Mouse (Mus musculus) midbrain, embryonic 15.5 days (tissue): ENCODE results near the gene Cd300ld2. TPM values are rescaled to one million over a fixed set of nuclear protein-coding genes. Genes with fewer than 3 reads are reported as not detected.
"Not testable (repeated sequence)": the region's sequence is repeated elsewhere in the genome, so short reads cannot be mapped to it uniquely, and the experiment has no call there.

Experiments
- ATAC-seq: fragments of 200-750 bp; cut with Nextera tagmentation; replicated peaks from 2 replicates; pipeline ENCODE4 v1.8.0; 2017; ENCODE audit warnings: moderate TSS enrichment
- H3K27ac ChIP-seq: fragments of 300-500 bp; sonication (generic); 2 replicates; pipeline ENCODE4 v1.5.1; 2015; ENCODE audit warnings: mild to moderate bottlenecking, inconsistent platforms
- H3K27me3 ChIP-seq: fragments of 300-500 bp; sonication (generic); replicated peaks from 2 replicates; pipeline ENCODE4 v1.6.1; 2015; ENCODE audit warnings: inconsistent platforms
- H3K36me3 ChIP-seq: fragments of 300-500 bp; sonication (generic); replicated peaks from 2 replicates; pipeline ENCODE4 v1.6.1; 2015; ENCODE audit warnings: inconsistent platforms
- H3K4me1 ChIP-seq: fragments of 300-500 bp; sonication (generic); 2 replicates; pipeline ENCODE4 v1.6.1; 2015; ENCODE audit warnings: inconsistent platforms
- H3K4me2 ChIP-seq: fragments of 300-500 bp; sonication (generic); 2 replicates; pipeline ENCODE4 v1.6.1; 2015; ENCODE audit warnings: inconsistent platforms, mild to moderate bottlenecking, moderate library complexity
- H3K4me3 ChIP-seq: fragments of 300-500 bp; sonication (generic); 2 replicates; pipeline ENCODE4 v1.5.1; 2015; ENCODE audit warnings: mild to moderate bottlenecking, inconsistent platforms
- H3K9ac ChIP-seq: fragments of 300-500 bp; sonication (generic); 2 replicates; pipeline ENCODE4 v1.6.1; 2015; ENCODE audit warnings: mild to moderate bottlenecking, inconsistent platforms
- H3K9me3 ChIP-seq: fragments of 300-500 bp; sonication (generic); 2 replicates; pipeline ENCODE4 v1.6.1; 2016; ENCODE audit warnings: inconsistent platforms
- WGBS: fragments of 180-500 bp; shearing (Covaris S2); methylation state at CpG from one replicate; pipeline ENCODE4 v1.1.7; 2015; ENCODE audit warnings: mixed read lengths; 5-methylcytosine and 5-hydroxymethylcytosine counted together
- polyA plus RNA-seq: library from polyadenylated mRNA; unstranded; fragments of >200 nt; fragmentation: Nextera tagmentation; extraction: Ambion mirVana; gene quantifications from 2 replicates; pipeline ENCODE4 v1.2.1, GENCODE M21; 2015

Cd300ld2 gene
- polyA plus RNA-seq = 0.36 TPM in 1 of 2 replicates, not detected in the other

GRCm38 (mm10) chr11:115016093-115016492 lies at the start of gene Cd300ld2:
Gene Cd300ld2, minus strand, starts transcription at chr11:115016193.
- H3K4me3 ChIP-seq, H3K4me2 ChIP-seq, H3K27me3 ChIP-seq, H3K4me1 ChIP-seq, H3K36me3 ChIP-seq, H3K27ac ChIP-seq, H3K9ac ChIP-seq, ATAC-seq, H3K9me3 ChIP-seq: not testable (repeated sequence)
- WGBS = no CpG with 5 or more reads among the region's 7 CpGs

GRCm38 (mm10) chr11:115062077-115062476 lies 46.1 kb upstream of the Cd300ld2 start, which contains the start of gene Cd300e:
Gene Cd300e, minus strand, starts transcription at chr11:115062177.
- ATAC-seq = no peak
- 27% methylated on average over 5 of the region's 5 CpGs for WGBS
- no peak within 1 kb of the TSS for H3K9ac ChIP-seq
- no peak within 1 kb of the TSS for H3K4me3 ChIP-seq
- no peak within 1 kb of the TSS for H3K27ac ChIP-seq
- no peaks in the 10 kb centered on the region for H3K4me1 ChIP-seq
- H3K4me2 ChIP-seq = no peak within 1 kb of the TSS
- no peaks in the 10 kb centered on the region for H3K27me3 ChIP-seq
- H3K36me3 ChIP-seq = no peaks in the 10 kb centered on the region
- H3K9me3 ChIP-seq = no peaks in the 10 kb centered on the region

- Histone ChIP-seq H3K4me3 (no peak overlapping the region), H3K4me1 (no peaks in the 10 kb centered on the region), H3K9ac (no peak overlapping the region), H3K36me3 (no peaks in the 10 kb centered on the region), H3K4me2 (no peak overlapping the region), H3K27ac (no peak overlapping the region), H3K27me3 (no peaks in the 10 kb centered on the region), H3K9me3 (no peaks in the 10 kb centered on the region)
- ATAC-seq = no peak
- WGBS = 87% methylated on average over 2 of the region's 2 CpGs
Measured at GRCm38 (mm10) chr11:115059797-115060196, 43.8 kb upstream of the Cd300ld2 start.

GRCm38 (mm10) chr11:115058701-115059100 lies 42.7 kb upstream of the Cd300ld2 start:
- 81% methylated on average over 4 of the region's 4 CpGs for WGBS
- H3K27ac ChIP-seq = no peak overlapping the region

GRCm38 (mm10) chr11:115054537-115054936 lies 38.5 kb upstream of the Cd300ld2 start:
- Histone ChIP-seq H3K27ac (no peak overlapping the region), H3K9ac (no peak overlapping the region), H3K4me3 (no peak overlapping the region), H3K9me3 (no peaks in the 10 kb centered on the region), H3K4me1 (no peaks in the 10 kb centered on the region), H3K4me2 (no peak overlapping the region), H3K27me3 (0 out of 2 replicates have a peak, but pooled peaks cover 8% of the 10 kb centered on the region), H3K36me3 (no peaks in the 10 kb centered on the region)
- no peak for ATAC-seq

More at GRCm38 (mm10) chr11:115058701-115059100, 42.7 kb upstream of the Cd300ld2 start:
- no peaks in the 10 kb centered on the region for H3K9me3 ChIP-seq
- no peak overlapping the region for H3K4me3 ChIP-seq
- no peaks in the 10 kb centered on the region for H3K27me3 ChIP-seq
- no peak overlapping the region for H3K9ac ChIP-seq
- H3K36me3 ChIP-seq = no peaks in the 10 kb centered on the region
- ATAC-seq = no peak
- no peaks in the 10 kb centered on the region for H3K4me1 ChIP-seq
- H3K4me2 ChIP-seq = no peak overlapping the region

GRCm38 (mm10) chr11:115052991-115053390 lies 37.0 kb upstream of the Cd300ld2 start:
- 0 out of 2 replicates have a peak, but pooled peaks cover 8% of the 10 kb centered on the region for H3K27me3 ChIP-seq

GRCm38 (mm10) chr11:115052206-115052605 lies 36.2 kb upstream of the Cd300ld2 start:
- 6% methylated on average over 9 of the region's 9 CpGs for WGBS
- H3K4me3 ChIP-seq = no peak overlapping the region
- ATAC-seq = no peak

More at GRCm38 (mm10) chr11:115052991-115053390, 37.0 kb upstream of the Cd300ld2 start:
- no peak overlapping the region for H3K4me2 ChIP-seq
- no peaks in the 10 kb centered on the region for H3K9me3 ChIP-seq
- H3K27ac ChIP-seq = no peak overlapping the region
- 79% methylated on average over 1 of the region's 1 CpGs for WGBS
- no peak overlapping the region for H3K4me3 ChIP-seq
- ATAC-seq = no peak
- no peaks in the 10 kb centered on the region for H3K4me1 ChIP-seq
- no peaks in the 10 kb centered on the region for H3K36me3 ChIP-seq
- H3K9ac ChIP-seq = no peak overlapping the region

GRCm38 (mm10) chr11:115049282-115049895 lies 33.4 kb upstream of the Cd300ld2 start:
- Histone ChIP-seq H3K9me3 (no peaks in the 10 kb centered on the region), H3K9ac (no peak overlapping the region), H3K4me1 (no peaks in the 10 kb centered on the region), H3K36me3 (no peaks in the 10 kb centered on the region), H3K27ac (no peak overlapping the region), H3K4me2 (no peak overlapping the region), H3K4me3 (no peak overlapping the region), H3K27me3 (0 out of 2 replicates have a peak, but pooled peaks cover 8% of the 10 kb centered on the region)
- WGBS = 48% methylated on average over 3 of the region's 3 CpGs
- ATAC-seq = no peak

More at GRCm38 (mm10) chr11:115052206-115052605, 36.2 kb upstream of the Cd300ld2 start:
- Histone ChIP-seq H3K36me3 (no peaks in the 10 kb centered on the region), H3K27ac (no peak overlapping the region), H3K4me1 (no peaks in the 10 kb centered on the region), H3K9ac (no peak overlapping the region), H3K9me3 (no peaks in the 10 kb centered on the region), H3K27me3 (0 out of 2 replicates have a peak, but pooled peaks cover 8% of the 10 kb centered on the region), H3K4me2 (no peak overlapping the region)

GRCm38 (mm10) chr11:115048259-115048658 lies 32.3 kb upstream of the Cd300ld2 start, which contains the start of gene Cd300ld3:
Gene Cd300ld3, minus strand, starts transcription at chr11:115048409.
- Histone ChIP-seq H3K27ac (no peak within 1 kb of the TSS), H3K4me3 (no peak within 1 kb of the TSS), H3K9ac (no peak within 1 kb of the TSS), H3K4me2 (no peak within 1 kb of the TSS), H3K4me1 (no peaks in the 10 kb centered on the region), H3K36me3 (no peaks in the 10 kb centered on the region), H3K9me3 (no peaks in the 10 kb centered on the region), H3K27me3 (0 out of 2 replicates have a peak, but pooled peaks cover 8% of the 10 kb centered on the region)
- no peak for ATAC-seq
- WGBS = 81% methylated on average over 2 of the region's 2 CpGs

GRCm38 (mm10) chr11:115037669-115038068 lies 21.7 kb upstream of the Cd300ld2 start, which contains the start of gene Cd300ld5:
Gene Cd300ld5, minus strand, starts transcription at chr11:115037769.
- H3K4me1 ChIP-seq, H3K9ac ChIP-seq, H3K9me3 ChIP-seq, H3K4me2 ChIP-seq, H3K27me3 ChIP-seq, ATAC-seq, H3K27ac ChIP-seq, H3K36me3 ChIP-seq, H3K4me3 ChIP-seq: not testable (repeated sequence)
- no CpG with 5 or more reads among the region's 6 CpGs for WGBS

- H3K9me3 ChIP-seq, H3K27ac ChIP-seq, H3K36me3 ChIP-seq, H3K4me2 ChIP-seq, H3K4me1 ChIP-seq, H3K27me3 ChIP-seq, ATAC-seq, H3K9ac ChIP-seq, H3K4me3 ChIP-seq: not testable (repeated sequence)
- WGBS = no CpG with 5 or more reads among the region's 6 CpGs
Measured at GRCm38 (mm10) chr11:115026912-115027311, 10.9 kb upstream of the Cd300ld2 start, which contains the start of gene Cd300ld4. Gene Cd300ld4, minus strand, starts transcription at chr11:115027012.

- H3K4me3 ChIP-seq = no peak overlapping the region
- H3K9ac ChIP-seq = no peak overlapping the region
- H3K27ac ChIP-seq = no peak overlapping the region
- ATAC-seq = no peak
- no peaks in the 10 kb centered on the region for H3K4me1 ChIP-seq
- no peaks in the 10 kb centered on the region for H3K36me3 ChIP-seq
- no peak overlapping the region for H3K4me2 ChIP-seq
- H3K27me3 ChIP-seq = no peaks in the 10 kb centered on the region
- 87% methylated on average over 5 of the region's 5 CpGs for WGBS
- H3K9me3 ChIP-seq = no peaks in the 10 kb centered on the region
Measured at GRCm38 (mm10) chr11:115004070-115004469, 11.9 kb downstream of the Cd300ld2 start.
